Mouse (Mus musculus) embryo, embryonic 11.5 days (tissue): Measurements from ENCODE around the gene Pgbd5.
"Not testable (repeated sequence)": the region's sequence is repeated elsewhere in the genome, so short reads cannot be mapped to it uniquely, and the experiment has no call there.

ENCODE experiments used
- DNase-seq: peaks from one replicate; pipeline ENCODE4 v3.0.0-alpha.2; 2012; ENCODE audit warnings: low read depth, low spot score

Pgbd5 gene

DNA sequence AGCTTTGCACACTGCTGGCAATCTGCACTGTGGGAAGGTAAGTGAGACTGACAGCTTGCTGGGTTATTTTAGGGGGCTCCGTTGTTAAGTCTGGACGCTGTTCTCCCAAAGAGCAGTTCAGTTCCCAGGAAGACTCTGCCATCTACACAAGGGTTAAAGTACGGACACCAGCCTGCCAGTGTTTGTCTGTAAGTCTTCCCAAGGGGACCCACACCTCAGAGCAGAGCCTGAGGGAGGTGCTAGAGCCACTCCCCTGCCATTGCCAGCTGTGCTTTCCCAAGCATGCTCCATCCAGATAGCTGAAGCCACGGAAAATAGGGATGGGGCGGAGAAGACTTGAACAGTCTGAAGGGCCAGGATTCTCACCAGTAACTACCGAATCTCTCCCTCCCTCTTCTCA, 8.6 kb downstream of the Pgbd5 start:
- no peak for DNase-seq

DNA sequence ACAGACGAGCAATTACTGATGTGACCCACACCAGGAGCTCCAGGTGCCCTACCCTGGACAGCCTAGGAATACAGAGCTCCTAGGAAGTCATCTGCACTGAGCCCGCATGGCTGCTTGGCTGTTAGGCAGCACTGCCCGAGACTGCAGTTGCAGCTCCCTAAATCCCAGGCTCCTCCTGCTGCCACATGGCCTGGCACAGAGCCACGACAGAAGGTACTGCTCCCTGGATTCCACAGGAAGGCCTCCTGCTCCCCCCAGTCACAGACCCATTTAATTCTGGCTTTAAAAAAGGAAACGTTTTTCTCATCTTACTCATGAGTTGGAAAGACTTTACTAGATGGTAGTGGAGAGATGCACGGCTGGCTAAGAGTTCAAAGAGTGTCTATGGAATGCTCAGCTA, 10.0 kb downstream of the Pgbd5 start:
- DNase-seq, result no peak

DNA sequence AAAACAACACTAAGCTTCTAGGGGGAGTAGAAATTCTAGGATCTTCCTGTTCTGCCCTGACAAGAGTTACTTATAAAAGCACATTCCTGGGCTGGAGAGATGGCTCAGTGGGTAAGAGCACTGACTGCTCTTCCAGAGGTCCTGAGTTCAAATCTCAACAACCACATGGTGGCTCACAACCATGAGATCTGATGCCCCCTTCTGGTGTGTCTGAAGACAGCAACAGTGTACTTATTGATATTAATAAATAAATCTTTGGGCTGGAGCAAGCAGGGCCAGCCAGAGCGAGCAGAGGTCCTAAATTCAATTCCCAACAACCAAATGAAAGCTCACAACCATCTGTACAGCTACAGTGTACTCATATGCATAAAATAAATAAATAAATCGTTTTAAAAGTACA, 10.7 kb downstream of the Pgbd5 start:
- not testable (repeated sequence) for DNase-seq

DNA sequence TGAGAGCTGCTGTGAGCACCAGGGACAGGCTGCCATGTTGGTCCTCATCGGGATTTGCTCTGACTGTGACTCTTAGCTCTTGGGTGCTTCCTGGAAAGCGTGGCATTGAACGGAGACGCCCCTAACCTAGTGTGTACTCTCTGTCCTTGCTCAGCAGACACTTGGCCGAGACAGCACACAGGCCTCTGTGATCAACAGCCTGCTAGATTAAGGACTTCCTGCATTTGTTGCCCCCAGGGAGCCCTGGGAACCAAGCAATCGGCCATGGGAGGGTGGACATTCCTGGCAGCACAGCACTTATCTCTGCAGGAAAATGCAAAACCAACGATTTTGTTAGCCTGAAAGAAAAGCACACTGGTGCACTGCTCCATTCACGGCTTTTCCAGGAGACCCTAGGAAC, 18.0 kb downstream of the Pgbd5 start:
- DNase-seq, result no peak

GRCm38 (mm10) chr8:124418927-124419326, 20.5 kb downstream of the Pgbd5 start:
- no peak for DNase-seq

- no peak for DNase-seq
Observed at GRCm38 (mm10) chr8:124418185-124418584, 21.3 kb downstream of the Pgbd5 start.

DNA sequence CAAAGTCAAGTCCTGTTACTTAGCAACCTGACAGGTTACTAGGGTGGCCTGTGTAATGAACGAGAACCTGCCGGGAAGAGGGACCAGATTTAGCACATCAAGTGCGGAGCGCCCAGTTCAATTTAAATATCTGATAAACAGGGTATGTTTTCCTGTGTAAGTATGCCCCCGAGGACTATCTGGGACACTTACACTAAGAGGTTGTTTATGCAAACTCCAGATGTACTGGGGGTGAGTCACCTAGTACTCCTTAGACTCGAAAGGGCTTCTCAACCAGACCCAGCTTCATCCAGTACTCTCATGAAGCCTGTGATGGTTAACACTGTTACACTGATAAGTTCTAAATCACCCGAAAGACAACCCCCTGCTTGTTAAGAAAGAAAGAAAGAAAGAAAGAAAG, 22.8 kb downstream of the Pgbd5 start:
- no peak for DNase-seq

DNA sequence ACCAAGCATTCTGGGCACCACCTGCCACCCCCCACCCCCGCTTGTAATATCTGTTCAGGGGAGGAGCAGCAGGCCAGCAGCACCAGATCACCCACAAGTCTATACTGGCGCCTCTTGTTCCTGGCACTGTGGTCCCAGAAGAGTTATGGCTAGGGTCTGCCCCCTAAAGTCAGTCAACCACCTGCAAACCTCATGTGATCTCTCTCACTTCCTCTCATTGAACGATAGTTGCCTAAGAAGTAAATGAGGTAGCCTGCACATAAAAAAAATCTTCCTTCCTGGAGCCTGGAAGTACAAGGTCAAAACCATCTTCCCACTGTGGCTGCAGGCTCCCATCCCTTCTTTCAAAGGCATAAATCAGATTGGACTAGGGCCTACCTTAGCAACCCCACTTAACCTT, 23.7 kb downstream of the Pgbd5 start:
- DNase-seq, result no peak

GRCm38 (mm10) chr8:124415002-124415401, 24.5 kb downstream of the Pgbd5 start:
- no peak for DNase-seq

GRCm38 (mm10) chr8:124413244-124413965, 26.1 kb downstream of the Pgbd5 start:
- DNase-seq, result no peak

GRCm38 (mm10) chr8:124412496-124413243, 26.8 kb downstream of the Pgbd5 start:
- DNase-seq, result no peak

- no peak for DNase-seq
Observed at GRCm38 (mm10) chr8:124404471-124405260, 34.8 kb downstream of the Pgbd5 start.

DNA sequence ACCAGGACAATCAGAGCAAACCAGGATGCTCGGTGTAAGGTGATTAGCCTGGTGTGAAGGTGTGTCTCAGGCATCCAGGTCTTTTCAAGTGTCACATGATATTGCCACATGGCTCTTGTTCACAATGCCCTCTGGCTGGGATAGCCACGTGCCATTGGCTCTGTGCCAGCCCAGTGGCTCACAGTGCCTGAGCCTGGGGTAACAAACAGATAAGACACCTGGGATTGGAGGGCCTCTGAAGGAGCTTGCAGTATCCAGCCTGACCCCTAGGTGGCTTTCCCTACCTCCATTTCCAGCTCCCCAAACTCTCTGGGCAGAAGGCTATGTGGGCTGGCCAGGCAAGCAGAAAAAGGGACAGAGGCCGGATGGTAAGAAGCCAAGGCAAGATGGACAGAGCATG, 35.6 kb downstream of the Pgbd5 start:
- DNase-seq, result peak; percentile 26

GRCm38 (mm10) chr8:124399403-124399861, 40.0 kb downstream of the Pgbd5 start:
- DNase-seq, result no peak

- DNase-seq, result peak; percentile 24
Observed at GRCm38 (mm10) chr8:124398843-124399402, 40.5 kb downstream of the Pgbd5 start.

- DNase-seq, result no peak
Observed at GRCm38 (mm10) chr8:124397321-124398065, 42.0 kb downstream of the Pgbd5 start.

GRCm38 (mm10) chr8:124396531-124396930, 42.9 kb downstream of the Pgbd5 start:
- no peak for DNase-seq

DNA sequence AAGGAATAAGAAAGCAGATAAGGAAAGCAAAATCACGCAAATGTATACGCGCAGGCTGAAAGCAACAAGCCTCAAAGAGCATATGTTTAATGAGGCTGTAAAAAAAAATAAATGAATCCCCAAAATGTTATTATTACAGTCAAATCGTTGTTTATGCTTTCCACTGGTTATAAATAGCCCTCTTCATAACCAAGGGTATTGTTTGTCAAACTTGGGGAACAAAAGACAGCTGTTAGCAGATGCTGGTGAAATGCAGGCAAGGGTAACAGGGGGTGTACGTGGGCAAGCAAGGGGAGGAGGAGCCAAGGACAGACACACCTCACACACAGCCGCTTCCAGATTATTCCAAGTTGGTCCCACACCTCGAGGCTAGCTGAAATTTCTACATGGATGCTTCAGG, 44.1 kb downstream of the Pgbd5 start:
- DNase-seq, result no peak

DNA sequence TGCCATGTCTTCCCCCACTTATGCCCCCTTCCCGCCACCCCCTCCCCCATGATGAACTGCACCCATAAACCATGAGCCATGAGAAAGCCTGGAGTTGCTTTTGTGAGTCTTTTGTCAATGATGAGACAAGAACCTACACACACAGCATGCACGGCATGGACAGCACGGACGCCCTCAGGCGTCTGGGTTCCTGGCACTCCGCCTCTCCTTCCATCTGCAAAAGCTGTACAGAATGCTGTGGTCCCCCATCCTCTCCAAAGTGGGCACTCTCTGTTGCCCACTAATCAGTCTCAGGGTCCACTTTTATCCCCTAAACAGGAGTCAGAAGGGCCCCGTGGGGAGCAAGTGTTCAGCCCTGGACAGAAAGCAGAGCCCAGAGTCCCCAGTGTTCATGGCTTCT, 44.5 kb downstream of the Pgbd5 start:
- DNase-seq, result no peak

GRCm38 (mm10) chr8:124393927-124394326, 45.5 kb downstream of the Pgbd5 start:
- DNase-seq, result no peak

DNA sequence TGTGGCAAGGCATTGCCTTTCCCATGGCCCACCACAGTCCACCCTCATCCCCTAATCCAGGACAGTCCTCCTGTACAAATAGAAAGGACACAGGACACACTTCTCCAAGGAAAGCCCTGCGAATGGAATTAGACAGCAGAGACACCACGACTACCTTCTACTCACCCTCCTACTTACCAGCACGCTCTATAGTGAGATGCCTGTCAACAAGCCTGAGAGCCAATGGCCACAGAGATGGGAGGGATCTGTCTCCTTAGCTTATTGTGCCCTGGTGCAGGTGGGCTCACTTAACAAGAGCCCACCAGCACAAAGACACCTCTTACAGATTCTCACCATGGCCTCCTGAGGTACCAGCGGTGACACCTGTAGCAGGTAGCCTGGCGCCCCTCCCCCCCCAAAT, 46.4 kb downstream of the Pgbd5 start:
- DNase-seq, result no peak
